Mouse (Mus musculus) CH12.LX (cell line): ENCODE results near the gene Dmrta2.
A peak's percentile ranks its signal among the peaks of the same experiment; 100 is the strongest.

ENCODE experiments used
- CTCF ChIP-seq, 2 experiments: IDR thresholded peaks in 1 of 2; conservative IDR thresholded peaks in 1 of 2; 2 replicates each; pipeline ENCODE4 v1.5.1; 2011 to 2012; ENCODE audit warnings: low read depth in 2 of 2, low read length in 2 of 2, improper control_type of control experiment in 1 of 2, inconsistent platforms in 1 of 2, mild to moderate bottlenecking in 1 of 2, moderate library complexity in 1 of 2
- KAT2A ChIP-seq: IDR thresholded peaks from 2 replicates; pipeline ENCODE4 v1.6.1; 2012; ENCODE audit warnings: low read length, improper control_type of control experiment, inconsistent platforms; ENCODE audit not compliant: insufficient replicate concordance
- POLR2A ChIP-seq: IDR thresholded peaks from 2 replicates; pipeline ENCODE4 v1.6.1; 2011; ENCODE audit warnings: low read depth, mild to moderate bottlenecking, improper control_type of control experiment, low read length
- USF1 ChIP-seq: IDR thresholded peaks from 2 replicates; pipeline ENCODE4 v1.6.1; 2014; ENCODE audit warnings: low read depth, mild to moderate bottlenecking, inconsistent platforms, low read length, improper control_type of control experiment

- TF ChIP-seq CTCF (conservative IDR thresholded peaks at IDR 0.05 in 1 of 2, IDR thresholded peaks at IDR 0.05 in 1 of 2; ENCODE audit: low read depth in 2 of 2, low read length in 2 of 2) (peak in 1 of 2 experiments; percentile 59; a peak in 2 of 4 replicates), POLR2A (no peak), USF1 (no peak), KAT2A (no peak)
Measured at GRCm38 (mm10) chr4:109989213-109989612, 11.4 kb downstream of the Dmrta2 start.
